Mouse (Mus musculus) lung, postnatal 25 days (tissue): ENCODE data around the gene 4930539E08Rik.

Experiments used
- DNase-seq: peaks from one replicate; pipeline ENCODE4 v3.0.0; 2022; ENCODE audit warnings: low spot score

4930539E08Rik gene

DNA sequence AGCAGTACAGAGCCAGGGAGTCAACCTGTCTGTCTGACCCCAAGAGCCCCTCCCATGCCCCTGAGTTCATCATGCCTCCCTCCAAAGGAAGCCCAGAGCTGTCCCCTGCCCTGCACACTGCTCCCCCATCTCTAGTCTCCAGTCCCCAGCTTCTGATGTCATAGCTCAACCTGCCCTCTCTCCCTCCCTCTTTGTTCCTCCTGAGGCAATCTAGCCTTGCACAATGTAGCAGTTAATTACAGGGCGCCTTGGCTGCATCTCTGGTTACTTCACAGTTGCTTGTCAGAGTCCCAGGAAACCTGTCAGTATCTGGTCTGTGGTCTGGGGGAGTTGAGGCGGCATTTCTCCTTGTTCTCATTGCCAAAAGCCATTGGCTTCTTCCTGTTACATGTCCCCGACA, 59.1 kb downstream of the 4930539E08Rik start:
- DNase-seq = peak; percentile 25

DNA sequence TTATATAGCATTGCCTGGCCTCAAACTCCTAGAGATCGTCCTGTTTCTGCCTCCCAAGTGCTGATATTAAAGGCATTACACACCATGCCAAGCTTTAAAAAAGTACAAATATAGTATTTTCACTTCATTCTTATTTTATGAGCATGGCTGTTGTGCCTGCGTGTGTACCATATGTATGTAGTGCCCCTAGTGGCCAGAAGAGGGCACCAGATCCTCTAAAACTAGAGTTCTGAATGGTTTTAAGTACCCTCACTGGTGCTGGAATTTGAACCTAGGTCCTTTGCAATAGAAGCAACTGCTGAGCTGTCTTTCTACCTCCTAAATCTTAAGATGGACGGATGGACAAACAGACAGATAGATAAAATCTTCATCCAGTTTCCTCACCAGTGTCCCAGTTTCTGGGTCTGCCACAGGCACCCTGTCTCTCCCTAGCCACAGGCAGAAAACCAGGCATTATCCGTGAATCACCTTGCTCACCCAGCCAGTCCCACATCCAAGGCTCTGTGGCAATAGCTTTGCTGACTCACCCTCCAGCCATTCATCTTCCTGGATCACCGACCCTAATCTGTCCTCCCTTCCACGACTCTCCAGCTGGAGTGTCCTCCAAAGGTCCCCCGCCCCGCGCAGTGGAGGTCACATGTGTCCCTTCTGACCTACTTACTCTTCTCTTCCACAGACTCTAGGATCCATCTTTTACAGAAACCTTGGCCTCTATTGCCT, 59.8 kb downstream of the 4930539E08Rik start:
- peak; percentile 30 for DNase-seq

DNA sequence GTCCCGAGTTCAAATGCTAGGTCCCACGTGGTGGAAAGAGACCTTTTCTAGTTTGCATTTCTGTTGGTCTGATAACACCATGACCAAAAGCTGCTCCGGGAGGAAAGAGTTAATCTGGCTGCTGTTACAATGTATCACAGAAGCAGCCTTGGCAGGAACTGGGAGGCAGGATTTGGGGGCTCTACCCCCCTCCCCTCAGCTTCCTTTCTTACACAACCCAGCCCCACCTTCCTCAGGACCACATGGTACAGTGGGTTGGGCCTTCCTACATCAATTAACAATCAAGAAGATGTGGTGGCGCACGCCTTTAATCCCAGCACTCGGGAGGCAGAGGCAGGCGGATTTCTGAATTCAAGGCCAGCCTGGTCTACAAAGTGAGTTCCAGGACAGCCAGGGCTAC, 60.7 kb downstream of the 4930539E08Rik start:
- DNase-seq = no peak

DNA sequence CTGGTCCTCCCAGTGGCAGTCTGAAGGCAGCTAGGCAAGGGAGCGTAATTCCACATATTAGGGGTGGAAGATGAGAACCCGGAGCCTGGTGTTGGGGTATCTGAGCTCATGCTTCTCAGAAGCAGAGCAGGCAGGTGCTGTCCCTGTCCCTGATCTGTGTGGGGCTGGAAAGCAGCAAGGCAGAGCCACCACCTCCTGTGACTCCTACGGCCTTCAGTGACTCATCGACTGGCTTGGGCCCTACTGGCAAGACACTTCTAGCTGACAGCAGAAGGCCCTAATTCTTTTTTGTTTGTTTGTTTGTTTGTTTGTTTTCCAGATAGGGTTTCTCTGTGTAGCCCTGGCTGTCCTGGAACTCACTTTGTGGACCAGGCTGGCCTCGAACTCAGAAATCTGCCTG, 64.6 kb downstream of the 4930539E08Rik start:
- DNase-seq = no peak

DNA sequence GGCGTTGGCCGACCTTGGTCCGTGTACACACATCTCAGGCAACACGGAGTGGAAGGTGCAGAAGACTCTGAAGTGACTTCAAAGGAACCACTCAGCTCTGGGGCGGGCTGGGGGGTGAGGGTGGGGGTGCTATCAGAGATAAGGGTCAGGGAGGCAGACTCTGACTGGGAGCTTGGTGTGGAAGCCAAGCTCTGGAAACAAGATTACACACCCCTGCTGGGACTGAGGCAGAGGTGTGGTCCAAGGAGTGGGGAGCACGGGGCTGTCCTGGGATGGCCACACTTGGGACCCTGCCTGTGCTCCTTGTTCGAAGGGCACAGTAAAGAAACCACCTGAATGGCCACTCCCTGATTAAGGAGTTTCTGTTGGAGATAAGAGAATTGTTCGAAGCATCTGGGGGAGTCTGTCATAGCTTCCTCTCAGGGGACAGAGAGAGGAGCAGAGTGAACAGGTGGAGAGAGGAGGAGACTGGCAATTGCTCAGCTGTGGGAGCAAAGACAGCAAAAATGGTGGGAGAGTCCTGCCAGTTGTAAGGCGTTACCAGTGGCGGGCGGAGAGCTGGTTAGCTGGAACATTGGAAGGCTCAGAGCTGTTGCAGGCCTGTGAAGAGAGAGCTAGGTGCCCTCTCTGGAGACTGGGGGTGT, 68.0 kb downstream of the 4930539E08Rik start:
- DNase-seq = no peak
